Mouse (Mus musculus) heart, adult 2 months (tissue): ENCODE measurements around the gene Bpifb4. TPM values are rescaled to one million over a fixed set of nuclear protein-coding genes. Genes with fewer than 3 reads are reported as not detected.

Experiments used
- DNase-seq, 2 experiments: peaks; one replicate each; pipeline ENCODE4 v3.0.0; 2021
- H3K27ac ChIP-seq: fragments of 200-600 bp; 2 replicates; pipeline ENCODE4 v1.8.1; 2022
- H3K27me3 ChIP-seq: fragments of 200-500 bp; 2 replicates; pipeline ENCODE4 v1.6.1; 2012; ENCODE audit warnings: mild to moderate bottlenecking, low read length, inconsistent platforms, mixed read lengths; ENCODE audit not compliant: control insufficient read depth, insufficient read depth
- H3K36me3 ChIP-seq: fragments of 200-500 bp; 2 replicates; pipeline ENCODE4 v1.6.1; 2012; ENCODE audit warnings: low read length, inconsistent platforms; ENCODE audit not compliant: control insufficient read depth, insufficient read depth
- H3K4me1 ChIP-seq: fragments of 200-500 bp; 2 replicates; pipeline ENCODE4 v1.6.1; 2011; ENCODE audit warnings: low read length; ENCODE audit not compliant: control insufficient read depth, insufficient read depth
- H3K4me3 ChIP-seq: fragments of 200-600 bp; 2 replicates; pipeline ENCODE4 v1.8.1; 2022
- H3K79me2 ChIP-seq: fragments of 200-500 bp; replicated peaks from 2 replicates; pipeline ENCODE4 v1.6.1; 2012; ENCODE audit warnings: mild to moderate bottlenecking, inconsistent platforms, low read length, moderate library complexity, mixed read lengths; ENCODE audit not compliant: control insufficient read depth, insufficient read depth
- H3K9ac ChIP-seq: fragments of 200-500 bp; 2 replicates; pipeline ENCODE4 v1.6.1; 2012; ENCODE audit warnings: low read depth, mild to moderate bottlenecking, control low read depth, inconsistent platforms, low read length, mixed read lengths
- CTCF ChIP-seq: fragments of 200-600 bp; IDR thresholded peaks from 2 replicates; pipeline ENCODE4 v1.8.1; 2022; ENCODE audit warnings: antibody characterized with exemption, mild to moderate bottlenecking, moderate library complexity
- EP300 ChIP-seq: fragments of 200-500 bp; IDR thresholded peaks from 2 replicates; pipeline ENCODE4 v1.6.1; 2011; ENCODE audit warnings: low read depth, low read length, control low read depth; ENCODE audit not compliant: insufficient read depth
- POLR2A ChIP-seq: fragments of 200-500 bp; IDR thresholded peaks from 2 replicates; pipeline ENCODE4 v1.6.1; 2011; ENCODE audit warnings: mild to moderate bottlenecking, low read depth, low read length, control low read depth; ENCODE audit not compliant: insufficient read depth
- WGBS: fragments of 180-500 bp; shearing (Covaris S2); methylation state at CpG from one replicate; pipeline ENCODE4 v1.1.7; 2018; 5-methylcytosine and 5-hydroxymethylcytosine counted together
- intact Hi-C: fragments of 180-260 bp; cut with DNase I; formaldehyde crosslinking; loops from one replicate; pipeline ENCODE4 v1.15.1; 2025
- polyA plus RNA-seq: library from polyadenylated mRNA; depleted of rRNA; stranded (reverse); fragments of >200 nt; gene quantifications from 2 replicates; pipeline ENCODE4 v1.2.3, GENCODE M21; 2012
- total RNA-seq, 2 experiments: library from RNA; stranded (reverse); gene quantifications; 2 replicates each; pipeline ENCODE4 v1.2.3; 2021

Bpifb4 gene
- total and polyA plus RNA-seq, 3 experiments = not detected

- no peak overlapping the region for H3K27ac ChIP-seq
- TF ChIP-seq POLR2A (no peak), EP300 (no peak), CTCF (no peak)
- H3K36me3 ChIP-seq = no peaks in the 10 kb centered on the region
- no peaks in the 10 kb centered on the region for H3K4me1 ChIP-seq
- 74% methylated on average over 5 of the region's 5 CpGs for WGBS
- no peak for DNase-seq
- no peak overlapping the region for H3K9ac ChIP-seq
- no peaks in the 10 kb centered on the region for H3K27me3 ChIP-seq
- H3K4me3 ChIP-seq = no peak overlapping the region
- H3K79me2 ChIP-seq = no peaks in the 10 kb centered on the region
- intact Hi-C loops = no loop called here
These were observed 32.2 kb downstream of the Bpifb4 start for GRCm38 (mm10) chr2:153970221-153970620.

- no peak for DNase-seq
- Histone ChIP-seq H3K79me2 (no peaks in the 10 kb centered on the region), H3K9ac (no peak within 1 kb of the TSS), H3K27me3 (no peaks in the 10 kb centered on the region), H3K27ac (no peak within 1 kb of the TSS), H3K4me1 (no peaks in the 10 kb centered on the region), H3K36me3 (no peaks in the 10 kb centered on the region), H3K4me3 (no peak within 1 kb of the TSS)
- intact Hi-C loops = no loop called here
- TF ChIP-seq CTCF = no peak
- no peak for TF ChIP-seq EP300
- 32% methylated on average over 5 of the region's 5 CpGs for WGBS
These were observed 36.6 kb downstream of the Bpifb4 start, which contains the start of gene Bpifa6 for GRCm38 (mm10) chr2:153974582-153974981. Bpifa6 (plus strand) TSS chr2:153974945.

GRCm38 (mm10) chr2:153995770-153996169, 57.8 kb downstream of the Bpifb4 start:
- TF ChIP-seq CTCF = peak; percentile 90
- TF ChIP-seq POLR2A = no peak
- no peak for TF ChIP-seq EP300
- no peak overlapping the region for H3K9ac ChIP-seq
- H3K79me2 ChIP-seq = no peaks in the 10 kb centered on the region
- no peaks in the 10 kb centered on the region for H3K36me3 ChIP-seq
- DNase-seq = peak; percentile 59 to 82
- no peak overlapping the region for H3K27ac ChIP-seq
- 0 out of 2 replicates have a peak, but pooled peaks cover 1% of the 10 kb centered on the region for H3K27me3 ChIP-seq
- intact Hi-C loops = loop anchor here (10.0 kb wide), 1 partner anchor 299 kb away; no protein-coding TSS in a partner anchor
- H3K4me1 ChIP-seq = no peaks in the 10 kb centered on the region
- H3K4me3 ChIP-seq = no peak overlapping the region
- 9% methylated on average over 7 of the region's 7 CpGs for WGBS

- Histone ChIP-seq H3K4me1 (no peaks in the 10 kb centered on the region), H3K79me2 (no peaks in the 10 kb centered on the region), H3K9ac (no peak overlapping the region), H3K36me3 (no peaks in the 10 kb centered on the region), H3K4me3 (no peak overlapping the region), H3K27ac (no peak overlapping the region), H3K27me3 (no peaks in the 10 kb centered on the region)
- intact Hi-C loops = loop anchor here (5.0 kb wide), 1 partner anchor 157 kb away; no protein-coding TSS in a partner anchor
- TF ChIP-seq POLR2A = no peak
- no peak for TF ChIP-seq EP300
- no peak for TF ChIP-seq CTCF
- DNase-seq = no peak
- 82% methylated on average over 3 of the region's 3 CpGs for WGBS
These were observed 62.5 kb downstream of the Bpifb4 start for GRCm38 (mm10) chr2:154000501-154000900.

GRCm38 (mm10) chr2:154001056-154001455, 63.0 kb downstream of the Bpifb4 start:
- DNase-seq = no peak
- Histone ChIP-seq H3K4me3 (no peak overlapping the region), H3K4me1 (no peaks in the 10 kb centered on the region), H3K79me2 (no peaks in the 10 kb centered on the region), H3K27ac (no peak overlapping the region), H3K36me3 (no peaks in the 10 kb centered on the region), H3K27me3 (no peaks in the 10 kb centered on the region), H3K9ac (no peak overlapping the region)
- intact Hi-C loops = loop anchor here (5.0 kb wide), 1 partner anchor 156 kb away; no protein-coding TSS in a partner anchor
- TF ChIP-seq EP300 (no peak), POLR2A (no peak), CTCF (no peak)

GRCm38 (mm10) chr2:154004456-154004855, 66.4 kb downstream of the Bpifb4 start:
- TF ChIP-seq EP300 (no peak), CTCF (no peak), POLR2A (no peak)
- Histone ChIP-seq H3K4me3 (no peak overlapping the region), H3K4me1 (no peaks in the 10 kb centered on the region), H3K79me2 (no peaks in the 10 kb centered on the region), H3K27me3 (no peaks in the 10 kb centered on the region), H3K9ac (no peak overlapping the region), H3K36me3 (no peaks in the 10 kb centered on the region), H3K27ac (no peak overlapping the region)
- intact Hi-C loops = loop anchor here (5.0 kb wide), 1 partner anchor 153 kb away; no protein-coding TSS in a partner anchor
- DNase-seq = no peak
- WGBS = 61% methylated on average over 1 of the region's 1 CpGs
